Mouse (Mus musculus) forebrain, embryonic 13.5 days (tissue): ENCODE measurements at regions not wholly inside any gene's neighbourhood (a gene's known extent, or its start where the extent isn't known, plus 50 kb on each side); places are given as distances from the start of the nearest gene placed in this dataset.
"Not testable (repeated sequence)": the region's sequence is repeated elsewhere in the genome, so short reads cannot be mapped to it uniquely, and the experiment has no call there.

Experiments used
- ATAC-seq: fragments of 200-750 bp; cut with Nextera tagmentation; 2 replicates; pipeline ENCODE4 v1.8.0; 2017
- H3K27ac ChIP-seq: fragments of 300-500 bp; sonication (generic); 2 replicates; pipeline ENCODE4 v1.5.1; 2015; ENCODE audit warnings: inconsistent platforms, mild to moderate bottlenecking, moderate library complexity
- H3K27me3 ChIP-seq: fragments of 300-500 bp; sonication (generic); 2 replicates; pipeline ENCODE4 v1.6.1; 2015; ENCODE audit warnings: mild to moderate bottlenecking, inconsistent platforms
- H3K36me3 ChIP-seq: fragments of 300-500 bp; sonication (generic); 2 replicates; pipeline ENCODE4 v1.6.1; 2015; ENCODE audit warnings: mild to moderate bottlenecking, inconsistent platforms; ENCODE audit not compliant: poor library complexity, severe bottlenecking
- H3K4me1 ChIP-seq: fragments of 300-500 bp; sonication (generic); 2 replicates; pipeline ENCODE4 v1.6.1; 2015; ENCODE audit warnings: inconsistent platforms
- H3K4me2 ChIP-seq: fragments of 300-500 bp; sonication (generic); 2 replicates; pipeline ENCODE4 v1.6.1; 2015; ENCODE audit warnings: inconsistent platforms, mild to moderate bottlenecking, moderate library complexity
- H3K4me3 ChIP-seq: fragments of 300-500 bp; sonication (generic); 2 replicates; pipeline ENCODE4 v1.5.1; 2015; ENCODE audit warnings: mild to moderate bottlenecking, inconsistent platforms
- H3K9ac ChIP-seq: fragments of 300-500 bp; sonication (generic); 2 replicates; pipeline ENCODE4 v1.6.1; 2015; ENCODE audit warnings: mild to moderate bottlenecking, inconsistent platforms
- H3K9me3 ChIP-seq: fragments of 300-500 bp; sonication (generic); replicated peaks from 2 replicates; pipeline ENCODE4 v1.6.1; 2016; ENCODE audit warnings: inconsistent platforms
- WGBS: fragments of 180-500 bp; shearing (Covaris S2); methylation state at CpG from one replicate; pipeline ENCODE4 v1.1.7; 2015; 5-methylcytosine and 5-hydroxymethylcytosine counted together

- H3K9ac ChIP-seq = no peak overlapping the region
- H3K4me1 ChIP-seq = peaks cover 30% of the 10 kb centered on the region
- H3K27me3 ChIP-seq = no peaks in the 10 kb centered on the region
- no peak for ATAC-seq
- no peak overlapping the region for H3K4me3 ChIP-seq
- no peak overlapping the region for H3K27ac ChIP-seq
- H3K36me3 ChIP-seq = no peaks in the 10 kb centered on the region
- no peak overlapping the region for H3K4me2 ChIP-seq
- 55% methylated on average over 4 of the region's 4 CpGs for WGBS
- H3K9me3 ChIP-seq = no peaks in the 10 kb centered on the region
Observed at GRCm38 (mm10) chr5:148796072-148796471, 133.0 kb downstream of the Katnal1 start.

- no peaks in the 10 kb centered on the region for H3K36me3 ChIP-seq
- H3K4me2 ChIP-seq = no peak overlapping the region
- no peaks in the 10 kb centered on the region for H3K27me3 ChIP-seq
- no peak overlapping the region for H3K27ac ChIP-seq
- no peak for ATAC-seq
- no peak overlapping the region for H3K9ac ChIP-seq
- no peak overlapping the region for H3K4me3 ChIP-seq
- peaks cover 28% of the 10 kb centered on the region for H3K4me1 ChIP-seq
- no peaks in the 10 kb centered on the region for H3K9me3 ChIP-seq
- 42% methylated on average over 15 of the region's 15 CpGs for WGBS
Observed at GRCm38 (mm10) chr5:148794465-148794864, 134.7 kb downstream of the Katnal1 start.

DNA sequence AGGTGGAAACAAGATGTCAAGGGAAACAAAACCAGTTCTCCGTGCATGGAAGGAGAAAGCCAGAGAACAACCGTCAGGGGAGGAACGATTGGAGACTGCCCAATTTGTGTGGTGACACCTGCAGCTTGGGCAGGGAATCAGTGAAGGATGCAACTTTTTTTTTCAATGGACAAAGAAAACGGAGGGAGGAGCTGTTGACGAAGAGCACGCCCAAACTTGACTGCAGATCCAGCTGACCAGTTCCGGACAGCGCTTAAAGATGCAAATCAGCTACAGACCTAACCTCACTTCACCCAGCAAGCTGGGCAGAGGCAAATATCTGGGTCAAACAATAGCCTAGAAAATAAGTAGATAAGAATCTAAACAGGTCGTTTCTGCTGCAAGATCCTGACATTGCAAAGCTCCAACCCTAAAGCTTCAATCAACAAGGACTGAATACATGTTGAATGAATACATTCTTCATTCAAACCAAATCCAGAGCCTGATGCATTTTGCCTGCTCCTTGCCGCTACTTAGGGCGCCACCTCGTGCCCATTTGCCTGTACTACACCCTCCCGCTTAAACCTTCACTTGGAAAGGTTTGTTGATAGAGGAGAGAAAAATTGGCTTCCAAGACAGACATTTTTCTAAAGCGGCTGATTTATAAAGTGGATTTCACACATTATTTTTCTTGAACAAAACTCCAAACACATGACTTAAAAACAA lies 136.2 kb downstream of the Katnal1 start:
- Histone ChIP-seq H3K9me3 (no peaks in the 10 kb centered on the region), H3K36me3 (no peaks in the 10 kb centered on the region), H3K4me3 (no peak overlapping the region), H3K4me2 (peak overlapping the region; percentile 14; the same call in 1 of the 2 replicates), H3K27ac (no peak overlapping the region), H3K27me3 (no peaks in the 10 kb centered on the region), H3K4me1 (peaks cover 34% of the 10 kb centered on the region), H3K9ac (no peak overlapping the region)
- WGBS = 11% methylated on average over 14 of the region's 14 CpGs
- ATAC-seq = no peak

GRCm38 (mm10) chr5:148791651-148792050 lies 137.5 kb downstream of the Katnal1 start:
- H3K9me3 ChIP-seq = no peaks in the 10 kb centered on the region
- 88% methylated on average over 6 of the region's 6 CpGs for WGBS
- no peak overlapping the region for H3K27ac ChIP-seq
- H3K4me1 ChIP-seq = peaks cover 46% of the 10 kb centered on the region
- no peak for ATAC-seq
- H3K4me2 ChIP-seq = no peak overlapping the region
- no peaks in the 10 kb centered on the region for H3K27me3 ChIP-seq
- H3K36me3 ChIP-seq = no peaks in the 10 kb centered on the region
- H3K4me3 ChIP-seq = no peak overlapping the region
- no peak overlapping the region for H3K9ac ChIP-seq

- H3K36me3 ChIP-seq, H3K4me3 ChIP-seq, H3K4me2 ChIP-seq, H3K27me3 ChIP-seq, ATAC-seq, H3K9me3 ChIP-seq, H3K9ac ChIP-seq, H3K27ac ChIP-seq: not testable (repeated sequence)
- WGBS = 89% methylated on average over 6 of the region's 6 CpGs
- H3K4me1 ChIP-seq = peaks cover 50% of the 10 kb centered on the region
Observed at GRCm38 (mm10) chr5:148790343-148790742, 138.8 kb downstream of the Katnal1 start.

DNA sequence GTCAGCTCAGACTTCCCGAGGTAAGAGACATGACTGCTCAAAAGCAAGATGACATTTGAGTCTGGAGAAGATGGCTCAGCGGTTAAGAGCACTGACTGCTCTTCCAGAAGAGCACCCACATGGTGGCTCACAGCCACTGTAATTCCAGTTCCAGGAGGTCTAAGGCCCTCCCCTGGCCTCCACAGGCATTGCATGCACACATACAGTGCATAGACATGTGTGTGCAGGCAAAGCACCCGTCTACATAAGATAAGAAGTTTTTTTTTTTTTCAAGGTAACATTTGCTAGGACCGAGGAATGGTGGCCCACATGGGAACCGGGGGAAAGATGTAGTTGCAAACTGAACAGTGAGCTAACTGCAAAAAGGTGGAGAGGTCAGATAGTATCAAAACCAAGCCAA lies 139.3 kb downstream of the Katnal1 start:
- H3K36me3 ChIP-seq = no peaks in the 10 kb centered on the region
- no peak overlapping the region for H3K9ac ChIP-seq
- peaks cover 50% of the 10 kb centered on the region for H3K4me1 ChIP-seq
- WGBS = 86% methylated on average over 5 of the region's 5 CpGs
- no peaks in the 10 kb centered on the region for H3K27me3 ChIP-seq
- ATAC-seq = no peak
- H3K4me2 ChIP-seq = no peak overlapping the region
- no peak overlapping the region for H3K27ac ChIP-seq
- no peak overlapping the region for H3K4me3 ChIP-seq
- H3K9me3 ChIP-seq = no peaks in the 10 kb centered on the region

- Histone ChIP-seq H3K4me1 (peaks cover 50% of the 10 kb centered on the region), H3K27ac (no peak overlapping the region), H3K9me3 (no peaks in the 10 kb centered on the region), H3K4me2 (no peak overlapping the region), H3K27me3 (no peaks in the 10 kb centered on the region), H3K9ac (no peak overlapping the region), H3K36me3 (no peaks in the 10 kb centered on the region), H3K4me3 (no peak overlapping the region)
- peak; percentile 48 for ATAC-seq
- WGBS = 31% methylated on average over 6 of the region's 6 CpGs
Observed at GRCm38 (mm10) chr5:148789147-148789566, 140.0 kb downstream of the Katnal1 start.

DNA sequence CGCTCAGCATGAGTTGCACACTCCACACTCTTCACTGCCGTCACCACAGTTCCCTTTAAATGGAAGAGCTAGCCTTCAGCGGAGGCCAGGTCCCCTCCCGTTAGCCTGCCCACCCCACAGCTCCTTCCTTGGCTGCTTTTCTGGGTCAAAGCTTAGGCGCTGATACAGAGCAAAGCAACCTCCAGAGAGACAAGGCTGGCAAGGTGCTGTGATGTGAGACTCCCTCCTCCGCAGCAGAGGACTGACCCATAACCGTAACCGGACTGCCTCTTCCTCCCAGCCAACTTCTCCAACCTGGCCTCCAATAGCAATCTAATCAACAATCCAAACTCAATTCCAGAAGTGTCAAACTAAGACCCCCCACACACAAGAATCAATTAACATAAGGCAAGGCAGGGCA lies 140.4 kb downstream of the Katnal1 start:
- Histone ChIP-seq H3K4me3 (no peak overlapping the region), H3K4me2 (no peak overlapping the region), H3K36me3 (no peaks in the 10 kb centered on the region), H3K27me3 (no peaks in the 10 kb centered on the region), H3K9ac (no peak overlapping the region), H3K4me1 (peaks cover 50% of the 10 kb centered on the region), H3K27ac (0 out of 2 replicates have a peak overlapping the region, but pooled peaks have one; percentile 0), H3K9me3 (no peaks in the 10 kb centered on the region)
- 81% methylated on average over 8 of the region's 8 CpGs for WGBS
- peak; percentile 3; the same call in 1 of the 2 replicates for ATAC-seq

- peak; percentile 75 for ATAC-seq
Observed at GRCm38 (mm10) chr5:148787270-148787669, 141.8 kb downstream of the Katnal1 start.

GRCm38 (mm10) chr5:148781076-148781475 lies 148.0 kb downstream of the Katnal1 start:
- ATAC-seq, H3K27me3 ChIP-seq: not testable (repeated sequence)
- 59% methylated on average over 6 of the region's 6 CpGs for WGBS

More at GRCm38 (mm10) chr5:148787270-148787669, 141.8 kb downstream of the Katnal1 start:
- H3K9ac ChIP-seq = no peak overlapping the region
- no peaks in the 10 kb centered on the region for H3K36me3 ChIP-seq
- no peak overlapping the region for H3K4me2 ChIP-seq
- H3K4me1 ChIP-seq = peaks cover 43% of the 10 kb centered on the region
- no peaks in the 10 kb centered on the region for H3K9me3 ChIP-seq
- H3K27me3 ChIP-seq = no peaks in the 10 kb centered on the region
- no peak overlapping the region for H3K27ac ChIP-seq
- no peak overlapping the region for H3K4me3 ChIP-seq
- WGBS = 37% methylated on average over 8 of the region's 8 CpGs

DNA sequence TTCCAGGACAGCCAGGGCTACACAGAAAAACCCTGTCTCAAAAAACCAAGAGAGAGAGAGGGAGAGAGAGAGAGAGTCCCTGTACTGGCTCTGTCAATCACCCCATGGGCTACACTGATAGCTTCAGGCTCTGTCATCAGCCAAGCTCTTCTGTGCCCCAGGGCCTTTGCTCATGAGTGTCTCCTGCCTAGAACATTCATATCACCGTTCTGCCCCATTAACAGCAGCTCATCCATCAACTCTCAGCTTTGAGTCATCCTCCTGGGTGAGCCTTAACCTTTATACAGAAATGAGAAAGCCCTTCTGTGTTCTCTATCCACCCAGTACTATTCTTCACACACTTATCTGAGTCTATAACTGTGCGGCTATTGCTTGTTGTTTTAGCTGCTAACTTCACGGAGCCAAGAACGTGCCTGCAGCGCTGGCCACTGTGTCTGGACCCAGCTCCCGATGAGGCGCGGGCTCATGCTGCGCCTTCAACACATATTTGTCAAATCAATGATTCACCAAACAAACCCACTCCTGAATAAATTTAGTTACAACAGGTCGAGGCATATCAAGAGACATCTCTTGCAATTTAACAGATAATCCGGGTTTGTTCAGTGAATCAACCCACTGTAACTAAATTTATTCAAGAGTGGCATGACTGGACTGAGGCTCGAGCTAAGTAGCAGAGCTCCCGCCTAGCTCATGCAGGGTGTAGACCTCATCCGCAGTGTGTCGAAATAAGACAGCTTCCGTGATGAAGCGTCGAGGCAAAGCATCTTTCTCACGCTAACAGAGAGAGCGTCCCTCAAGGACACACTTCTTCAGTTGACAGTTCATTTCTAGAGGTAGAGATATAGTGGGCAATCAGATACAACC lies 152.1 kb downstream of the Katnal1 start:
- ATAC-seq = no peak
- H3K9ac ChIP-seq = no peak overlapping the region
- WGBS = 90% methylated on average over 20 of the region's 20 CpGs

More at GRCm38 (mm10) chr5:148781076-148781475, 148.0 kb downstream of the Katnal1 start:
- H3K4me1 ChIP-seq, H3K4me2 ChIP-seq, H3K27ac ChIP-seq, H3K9ac ChIP-seq, H3K9me3 ChIP-seq, H3K4me3 ChIP-seq, H3K36me3 ChIP-seq: not testable (repeated sequence)

DNA sequence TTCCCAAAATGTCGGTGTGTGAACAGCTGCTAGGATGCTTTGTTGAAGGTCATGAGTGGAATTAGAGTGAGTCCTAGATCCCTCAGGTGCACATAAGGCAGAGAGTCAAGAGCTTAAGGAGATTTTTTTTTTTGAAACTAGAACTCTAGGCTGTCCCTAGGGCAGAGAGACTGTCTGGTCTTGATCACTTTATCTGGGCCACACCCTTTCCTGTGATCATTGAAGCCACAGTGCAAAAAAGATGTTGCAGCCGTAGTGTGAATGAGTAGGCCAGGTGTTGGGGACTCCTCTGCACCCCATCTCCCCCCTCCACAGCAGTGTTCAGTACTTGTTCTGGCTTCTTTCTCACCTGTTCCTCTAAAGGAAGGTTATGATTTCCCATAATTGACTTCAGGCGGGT lies 153.9 kb downstream of the Katnal1 start:
- Histone ChIP-seq H3K4me3 (no peak overlapping the region), H3K9me3 (no peaks in the 10 kb centered on the region), H3K27me3 (no peaks in the 10 kb centered on the region), H3K9ac (no peak overlapping the region), H3K36me3 (no peaks in the 10 kb centered on the region), H3K27ac (no peak overlapping the region), H3K4me1 (peaks cover 5% of the 10 kb centered on the region; the same call in 1 of the 2 replicates), H3K4me2 (no peak overlapping the region)
- 93% methylated on average over 3 of the region's 3 CpGs for WGBS
- no peak for ATAC-seq

More for the DNA sequence above, 152.1 kb downstream of the Katnal1 start:
- no peak overlapping the region for H3K27ac ChIP-seq
- H3K27me3 ChIP-seq = no peaks in the 10 kb centered on the region
- no peaks in the 10 kb centered on the region for H3K9me3 ChIP-seq
- H3K36me3 ChIP-seq = no peaks in the 10 kb centered on the region
- H3K4me2 ChIP-seq = no peak overlapping the region
- H3K4me1 ChIP-seq = no peaks in the 10 kb centered on the region
- no peak overlapping the region for H3K4me3 ChIP-seq
